In the genomic region with DNA sequence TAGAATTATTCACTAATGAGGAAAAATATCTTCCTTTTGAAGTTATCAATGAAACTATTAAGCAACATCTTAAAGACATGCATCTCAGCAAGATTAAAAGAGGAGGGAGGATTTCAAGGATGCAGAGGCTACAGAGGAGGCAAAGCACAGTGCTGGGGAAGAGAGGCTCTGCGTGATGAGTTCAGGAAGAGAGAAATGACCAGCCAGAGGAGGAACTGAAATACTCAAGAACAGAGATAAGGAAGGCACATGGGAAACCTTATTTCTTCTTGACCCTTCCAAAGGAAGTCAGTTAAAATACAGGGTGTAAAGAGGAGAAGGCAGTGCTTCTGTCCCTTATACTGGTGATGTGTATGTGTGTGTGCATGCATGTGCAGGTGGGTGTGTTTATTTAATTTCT, we compare ENCODE assay signal across 22 mouse cellular contexts. TPM values are rescaled to one million over a fixed set of nuclear protein-coding genes. Genes with fewer than 3 reads are reported as not detected.
DNase-seq lines count a peak whose midpoint lies in the region; ATAC-seq lines count a peak whose summit lies in the region.
"Had no signal": no experiment of that assay in that cellular context is flagged by ENCODE, and none has a peak within 500 bp of the region (broad histone marks: within the 10 kb centered on the region; RNA-seq: fewer than 3 reads in every experiment).

No protein-coding gene starts in this region.

- no peak for DNase-seq in ovary, postnatal 10 days (ENCODE audit: low spot score)
- DNase-seq in retina, postnatal 1 day: no peak
- no peak for DNase-seq in lung, postnatal 36 days
- no peak for DNase-seq in kidney, postnatal 25 days
- DNase-seq: adrenal gland, adult 2 months; adrenal gland, adult 8-10 months; adrenal gland, postnatal 10 days; adrenal gland, postnatal 14 days; adrenal gland, postnatal 25 days; adrenal gland, postnatal 36 days; B cell, adult 2 months; cerebellum, adult 11 months; cerebellum, adult 11-12 months had no signal

- 0 out of 2 replicates have a peak, but pooled peaks have one; percentile 32 for ATAC-seq in common myeloid progenitor, adult 5-6 weeks (replicated peaks; ENCODE audit: low read depth, poor library complexity, severe bottlenecking)
- peak; percentile 55 for ATAC-seq in granulocyte monocyte progenitor cell, adult 5-6 weeks (replicated peaks; ENCODE audit: poor library complexity, severe bottlenecking)
- ATAC-seq in megakaryocyte, adult 5-6 weeks (ENCODE audit: poor library complexity, severe bottlenecking): peak; percentile 53
- peak; percentile 37; the same call in 1 of the 2 replicates for ATAC-seq in megakaryocyte progenitor cell, adult 5-6 weeks (replicated peaks; ENCODE audit: poor library complexity)
- ATAC-seq: activated CD4-positive, CD25-positive, alpha-beta regulatory T cell, adult 4 months; CD4-positive, CD25-positive, alpha-beta regulatory T cell, adult 4 months; Patski had no signal

RNA-seq across cellular contexts. Expression of a gene that starts 49.4 kb away (rescaled TPM):
- not detected in 2 replicates for total RNA-seq in common myeloid progenitor, adult 5-6 weeks (2017)
- not detected in 2 replicates for total RNA-seq in granulocyte monocyte progenitor cell, adult 5-6 weeks (2014; fragmentation: Nextera tagmentation)
- not detected in 2 replicates for total RNA-seq in granulocyte monocyte progenitor cell, adult 5-6 weeks (2017)
- total RNA-seq in megakaryocyte, adult 5-6 weeks (2015): not detected in 2 replicates
- total RNA-seq in megakaryocyte, adult 5-6 weeks (2017): not detected in 2 replicates
- total RNA-seq in megakaryocyte progenitor cell, adult 5-6 weeks (2015): not detected in 2 replicates
- total RNA-seq in megakaryocyte progenitor cell, adult 5-6 weeks (2017): not detected in 2 replicates
- total RNA-seq: CH12.LX, MEL had no signal
